Mouse (Mus musculus): Measurements from ENCODE around the gene Jak3.

Gene Jak3

DNA sequence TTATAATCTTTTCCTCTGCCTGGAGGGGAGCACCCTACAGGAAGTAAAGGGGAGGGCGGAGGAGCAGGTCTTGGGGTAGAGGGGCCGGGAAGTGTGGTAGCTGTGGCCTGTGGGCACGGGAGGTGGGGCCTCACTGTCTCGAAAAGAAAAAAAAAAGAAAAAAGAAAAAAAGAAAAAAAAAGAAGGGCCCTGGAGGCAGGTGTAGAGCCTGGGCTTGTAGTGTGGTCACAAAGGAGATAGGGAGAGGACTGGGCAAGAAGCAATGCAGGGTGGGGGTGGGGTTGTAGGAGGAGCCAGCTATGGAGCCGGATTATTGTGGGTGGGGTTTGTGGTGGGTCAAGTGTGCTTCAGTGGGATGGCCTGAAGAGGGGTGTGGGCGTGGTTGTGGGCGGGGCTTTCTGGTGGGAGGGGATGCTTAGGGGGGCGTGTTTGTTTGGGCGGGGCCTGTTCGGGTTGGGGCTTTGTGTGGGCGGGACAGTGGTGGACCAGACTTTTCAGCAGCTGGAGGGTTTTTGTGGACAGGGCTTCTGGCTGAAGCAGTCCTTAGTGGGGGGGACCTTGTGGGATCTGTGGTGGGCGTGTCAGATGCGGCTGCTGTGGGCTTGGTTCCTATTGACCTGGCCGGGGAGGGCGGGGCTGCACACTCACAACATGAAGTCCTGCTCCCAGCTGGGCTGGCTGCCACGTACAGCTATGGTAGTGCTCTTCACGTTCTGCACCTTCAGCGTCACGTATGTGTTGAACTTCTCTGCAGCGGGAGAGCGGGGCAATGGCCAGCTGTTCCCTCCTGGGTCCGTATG lies 10.6 kb upstream of the Jak3 start:
- no peak for DNase-seq (ENCODE audit: low read depth, low spot score)

DNA sequence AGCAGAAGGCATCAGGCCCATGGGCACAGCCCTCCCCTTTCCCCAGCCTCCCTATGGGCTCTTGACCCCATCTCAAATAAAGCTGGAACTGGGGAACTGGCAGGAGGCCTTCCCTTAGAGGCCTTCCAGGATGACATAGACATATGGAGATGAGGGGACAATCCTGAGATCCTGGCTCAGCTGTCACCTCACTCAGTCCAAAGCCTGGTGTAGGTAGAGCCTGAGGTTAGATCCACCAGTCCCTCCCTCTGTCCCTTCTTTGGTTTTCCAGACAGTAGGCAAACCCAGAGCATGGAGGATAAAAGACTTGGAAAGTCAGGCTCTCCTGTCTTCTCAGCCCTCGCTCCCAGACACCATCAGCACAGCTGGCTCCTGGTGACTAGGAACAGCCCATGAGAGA lies 9.2 kb upstream of the Jak3 start:
- DNase-seq (ENCODE audit: low read depth, low spot score) = no peak

DNA sequence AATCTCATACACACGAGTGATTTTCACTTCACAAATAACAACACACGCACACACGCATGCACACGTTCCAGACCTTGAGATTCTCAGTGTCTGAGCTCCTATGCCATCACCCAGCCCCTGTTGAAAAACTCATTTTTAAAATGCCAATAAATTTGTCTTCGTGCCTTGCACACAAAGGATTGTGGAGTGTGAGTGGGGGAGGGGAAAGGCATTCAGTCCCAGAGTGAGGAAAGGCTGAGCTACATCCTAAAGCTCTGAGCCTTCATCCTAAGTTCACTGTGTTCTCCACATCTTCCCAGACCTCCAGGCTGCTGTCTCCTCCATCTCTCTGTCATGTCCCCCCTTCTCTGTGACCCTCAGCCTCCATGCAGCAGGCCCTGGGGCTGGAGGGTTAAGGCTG lies 8.8 kb upstream of the Jak3 start:
- no peak for DNase-seq (ENCODE audit: low read depth, low spot score)

DNA sequence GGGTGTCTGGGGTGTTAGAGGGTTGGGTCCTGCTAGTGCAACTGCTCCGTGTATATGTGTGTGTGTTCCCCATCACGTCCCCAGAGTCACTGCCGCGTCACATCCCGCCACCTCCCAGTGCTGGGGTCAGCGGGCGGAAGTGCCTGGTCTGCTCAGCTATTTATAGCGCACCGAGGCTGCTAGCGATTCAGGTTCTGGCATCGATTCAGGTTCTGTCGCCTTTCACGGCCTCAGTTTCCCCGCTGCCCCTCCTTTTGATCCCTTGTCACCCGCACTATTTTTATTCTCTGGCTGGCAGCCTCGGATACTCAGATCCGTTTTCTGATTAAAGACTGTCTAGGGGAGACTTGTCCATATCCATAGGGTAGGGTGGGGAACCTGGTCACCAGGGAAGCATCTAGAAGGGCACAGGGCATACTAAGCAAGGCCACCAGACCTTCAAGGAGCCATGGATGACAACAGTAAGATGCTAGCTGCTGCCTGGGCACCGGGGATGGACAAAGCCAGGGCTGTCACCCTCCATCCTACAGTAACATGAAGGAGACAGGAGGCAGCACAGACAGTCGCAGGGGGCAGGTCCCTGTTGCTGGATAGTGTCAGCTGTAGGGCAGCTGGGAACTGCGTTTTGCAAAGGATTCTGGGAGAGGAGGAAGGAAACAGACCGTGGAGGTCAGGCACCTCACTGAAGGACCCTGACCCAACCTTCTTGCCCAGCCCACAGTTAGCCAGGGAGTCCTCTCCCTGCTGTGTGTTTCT lies 7.7 kb upstream of the Jak3 start:
- DNase-seq (ENCODE audit: low read depth, low spot score) = no peak

DNA sequence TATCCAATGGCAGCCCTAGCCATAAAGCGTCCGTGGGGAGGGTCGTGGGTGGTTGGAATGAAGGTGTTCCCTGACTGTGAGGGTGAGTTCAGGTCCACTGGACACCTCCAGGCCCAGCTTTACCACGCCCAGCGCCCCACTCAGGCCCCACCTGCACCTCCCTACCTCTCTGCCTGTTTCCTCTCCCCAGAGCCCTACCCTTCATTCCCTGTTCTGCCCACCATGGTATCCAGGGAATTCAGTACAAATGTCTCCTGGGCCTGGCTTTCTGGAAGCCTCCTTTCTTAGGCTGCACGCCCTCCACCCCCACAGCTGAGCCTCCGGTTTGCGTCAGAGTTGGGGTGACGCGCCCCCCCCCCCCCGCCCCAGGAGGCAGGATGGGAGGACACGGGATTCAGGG lies 5.9 kb upstream of the Jak3 start:
- DNase-seq (ENCODE audit: low read depth, low spot score) = no peak

DNA sequence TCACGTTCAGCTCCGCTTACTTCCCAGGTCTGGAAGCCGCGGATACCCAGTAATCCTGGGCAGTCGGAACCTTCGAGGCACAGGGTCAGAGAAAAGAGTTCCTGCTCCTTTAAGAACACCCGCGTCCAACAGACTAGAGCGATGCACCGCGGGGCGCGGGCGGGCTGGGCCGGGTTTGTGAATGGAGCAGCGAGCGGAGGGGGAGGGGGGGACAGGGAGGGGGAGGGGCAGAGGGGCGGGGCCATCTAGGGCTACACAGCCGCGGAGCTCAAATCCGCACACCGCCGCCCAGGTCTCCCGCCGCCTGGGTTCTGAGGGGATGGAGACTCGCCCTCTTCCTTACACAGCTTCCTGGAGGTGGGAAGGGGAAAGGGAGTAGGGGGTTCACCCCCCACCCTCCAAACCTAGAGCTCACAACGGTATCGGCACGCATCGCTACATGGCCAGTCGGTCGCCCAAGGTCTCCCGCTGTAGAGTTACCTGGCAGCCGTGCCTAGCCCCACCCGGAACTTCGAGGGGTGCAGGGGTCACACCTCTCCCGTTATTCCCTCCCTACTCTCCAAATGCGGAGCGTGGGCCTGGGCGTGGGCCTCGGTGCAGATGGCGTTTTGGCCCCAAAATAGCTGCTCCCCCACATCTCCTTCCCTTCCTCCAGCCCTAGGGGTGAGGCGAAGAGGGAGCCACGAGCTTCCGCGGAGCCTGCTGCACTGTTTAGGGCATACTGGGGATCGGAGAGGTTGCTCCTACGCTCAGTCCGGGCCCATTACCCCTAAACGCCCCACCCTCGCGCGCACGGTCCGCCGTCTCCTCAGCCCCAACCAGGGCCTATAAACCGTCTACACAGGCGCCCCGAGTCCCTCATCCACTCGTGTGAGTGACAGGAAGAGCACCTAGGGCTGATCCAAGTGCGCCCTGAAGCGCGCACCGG lies 5.2 kb upstream of the Jak3 start:
- no peak for DNase-seq (ENCODE audit: low read depth, low spot score)

DNA sequence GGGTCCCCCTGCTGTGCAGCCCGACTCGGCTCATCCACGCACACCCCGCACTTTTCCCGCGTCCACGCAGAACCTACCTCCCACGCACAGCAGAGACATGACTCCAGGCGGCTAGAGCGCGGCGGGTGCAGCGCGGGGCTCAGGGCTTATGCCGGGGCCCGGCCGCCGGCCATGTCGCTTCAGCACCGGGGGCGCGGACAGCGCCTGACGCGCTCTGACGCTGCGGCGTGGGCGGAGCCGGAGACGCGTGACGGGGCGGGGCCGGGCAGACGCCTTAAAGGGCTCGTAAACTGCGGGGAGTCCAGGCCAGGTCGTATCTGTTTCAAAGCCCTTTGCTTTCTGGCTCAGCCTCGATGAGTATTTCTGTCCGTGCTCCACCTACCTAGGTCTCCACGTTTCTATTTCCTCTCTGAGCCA lies 4.5 kb upstream of the Jak3 start, which contains the start of gene Unc13a:
Unc13a (minus strand) TSS at position 209 of the 417 bp plus-strand sequence.
- peak; percentile 81 for DNase-seq (ENCODE audit: low read depth, low spot score)

DNA sequence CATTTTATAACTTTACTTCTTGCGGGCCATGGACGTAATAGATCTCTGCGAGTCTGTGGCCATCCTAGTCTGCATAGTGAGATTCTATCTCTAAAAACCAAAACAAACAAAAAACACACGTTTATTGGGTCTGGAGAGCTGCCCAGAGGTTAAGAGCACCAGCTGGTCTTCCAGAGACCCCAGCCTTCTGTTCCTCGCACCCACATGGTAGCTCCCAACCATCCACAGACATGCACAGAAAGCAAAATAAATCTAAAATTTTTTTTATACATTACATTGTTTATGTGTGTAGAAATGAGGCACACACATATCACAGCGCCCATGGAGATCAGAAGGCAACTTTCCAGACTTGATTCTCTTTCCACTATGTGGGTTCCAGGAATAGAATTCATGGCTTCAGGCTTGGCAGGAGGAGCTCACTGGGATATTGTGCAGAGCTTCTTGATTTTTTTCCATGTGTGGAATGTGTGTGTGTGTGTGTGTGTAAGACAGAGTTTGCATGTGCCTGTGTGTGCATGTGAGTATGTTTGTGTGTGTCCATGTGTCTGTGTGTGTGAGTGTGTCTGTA lies 3.8 kb upstream of the Jak3 start:
- no peak for DNase-seq (ENCODE audit: low read depth, low spot score)

DNA sequence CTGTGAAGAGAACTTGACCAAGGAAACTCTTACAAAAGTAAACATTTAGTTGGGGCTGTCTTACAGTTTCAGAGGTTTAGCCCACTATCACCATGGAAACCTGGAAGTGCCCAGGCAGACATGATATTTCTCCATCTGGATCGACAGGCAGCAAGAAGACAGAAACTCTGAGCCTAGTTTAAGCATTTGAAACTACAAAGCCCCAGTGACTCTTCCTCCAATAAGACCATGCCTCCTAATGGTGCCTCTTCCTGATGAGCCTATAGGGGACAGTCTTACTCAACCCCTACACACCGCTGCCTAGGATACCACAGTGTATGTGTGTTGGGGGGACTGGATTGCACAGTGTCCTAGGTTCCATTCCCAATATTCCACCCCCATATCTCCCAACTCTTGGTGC lies 2.0 kb upstream of the Jak3 start:
- no peak for DNase-seq (ENCODE audit: low read depth, low spot score)

DNA sequence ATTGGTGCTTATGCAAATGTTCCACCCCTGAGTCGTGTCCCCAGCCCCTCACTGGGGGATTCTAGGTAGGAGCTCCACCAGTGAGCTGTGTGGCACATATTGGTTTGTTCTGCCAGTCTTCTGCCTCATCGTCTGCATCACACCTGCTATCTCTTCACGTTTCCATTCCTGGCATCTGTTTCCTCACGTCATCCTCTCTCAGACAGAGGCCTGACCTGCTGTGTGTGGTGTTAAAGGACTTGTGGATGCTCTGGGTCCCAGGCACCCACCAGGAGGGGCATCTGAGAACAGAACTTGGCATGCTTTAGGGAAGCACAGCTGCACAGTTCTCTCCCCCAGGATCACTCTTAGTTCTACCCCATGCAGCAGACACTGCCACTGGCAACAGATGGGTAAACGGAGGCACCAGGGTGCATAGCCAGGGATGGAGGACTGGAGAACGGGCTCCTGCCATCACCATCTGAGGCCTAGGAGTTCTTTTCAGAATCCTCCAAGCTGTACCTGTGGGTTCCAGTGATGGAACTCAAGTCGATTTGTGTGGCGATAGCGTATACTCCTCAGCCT lies 558 bp upstream of the Jak3 start:
- no peak for DNase-seq (ENCODE audit: low read depth, low spot score)

DNA sequence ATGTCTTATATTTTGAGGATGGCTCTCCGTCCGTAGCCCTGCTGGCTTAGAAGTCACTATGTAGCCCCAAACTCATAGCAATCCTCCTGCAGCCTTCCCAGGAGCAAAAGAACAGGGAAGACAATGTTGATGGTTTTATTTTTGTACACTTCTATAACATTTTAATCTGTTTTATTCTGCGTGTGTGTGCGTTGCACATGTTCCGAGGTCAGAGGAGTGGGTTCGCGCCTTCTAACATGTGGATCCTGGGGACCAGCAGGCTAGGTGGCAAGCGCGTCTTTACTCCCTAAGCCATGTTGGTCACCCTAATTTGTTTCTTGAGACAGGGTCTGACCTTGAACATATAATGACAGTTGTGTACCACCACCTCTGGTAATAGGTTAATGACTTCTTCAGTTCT lies 707 bp downstream of the Jak3 start:
- DNase-seq (ENCODE audit: low read depth, low spot score) = no peak

DNA sequence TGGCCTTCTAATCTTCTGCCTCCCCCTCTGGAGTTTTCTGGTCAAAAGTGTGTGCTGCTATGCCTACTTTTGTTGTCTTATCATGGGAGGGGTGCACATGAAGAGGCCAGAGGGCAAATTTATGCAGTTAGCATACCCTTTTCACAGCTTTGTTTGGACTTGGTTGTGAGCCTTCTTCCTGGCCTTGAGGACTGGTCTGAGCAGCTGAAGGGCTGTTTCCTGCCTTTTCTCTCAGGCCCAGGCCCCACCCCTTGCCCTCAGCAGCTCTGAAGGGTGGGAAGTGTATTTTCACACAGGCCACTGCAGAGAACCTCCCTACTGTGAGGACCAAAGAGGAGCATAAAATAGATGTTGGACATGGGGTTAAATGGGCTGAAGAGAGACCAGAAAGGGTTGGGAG lies 1.5 kb downstream of the Jak3 start:
- DNase-seq (ENCODE audit: low read depth, low spot score) = no peak

DNA sequence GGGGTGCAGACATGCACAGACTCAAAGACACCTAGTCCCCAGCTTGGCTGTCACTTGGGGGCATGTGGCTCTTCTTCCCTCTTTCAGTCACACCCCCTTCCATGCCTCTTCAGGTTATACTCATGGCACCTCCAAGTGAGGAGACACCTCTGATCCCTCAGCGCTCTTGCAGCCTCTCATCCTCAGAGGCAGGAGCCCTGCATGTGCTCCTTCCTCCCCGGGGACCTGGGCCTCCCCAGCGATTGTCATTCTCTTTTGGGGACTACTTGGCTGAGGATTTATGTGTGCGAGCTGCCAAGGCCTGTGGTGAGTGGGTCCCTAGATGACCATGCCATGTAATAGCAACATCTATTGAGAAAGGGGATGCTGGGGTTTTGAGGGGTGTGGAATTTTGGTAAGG lies 2.1 kb downstream of the Jak3 start:
- no peak for DNase-seq (ENCODE audit: low read depth, low spot score)

DNA sequence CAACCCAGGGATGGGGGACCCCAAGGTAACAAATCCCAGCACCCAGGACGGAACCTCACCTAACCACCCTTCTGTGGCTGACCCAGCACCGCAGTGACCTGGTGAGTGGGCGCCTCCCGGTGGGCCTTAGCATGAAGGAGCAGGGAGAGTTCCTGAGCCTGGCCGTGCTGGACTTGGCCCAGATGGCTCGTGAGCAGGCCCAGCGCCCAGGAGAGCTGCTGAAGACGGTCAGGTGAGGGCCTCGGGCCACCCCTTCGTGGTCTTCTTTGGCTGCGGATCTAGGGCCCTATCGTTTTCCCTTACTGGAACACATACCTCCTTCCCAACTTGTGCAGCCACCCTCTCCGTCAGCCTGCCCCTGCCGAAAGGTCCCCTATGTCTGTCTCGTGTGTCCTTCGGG lies 3.0 kb downstream of the Jak3 start:
- DNase-seq (ENCODE audit: low read depth, low spot score) = no peak

DNA sequence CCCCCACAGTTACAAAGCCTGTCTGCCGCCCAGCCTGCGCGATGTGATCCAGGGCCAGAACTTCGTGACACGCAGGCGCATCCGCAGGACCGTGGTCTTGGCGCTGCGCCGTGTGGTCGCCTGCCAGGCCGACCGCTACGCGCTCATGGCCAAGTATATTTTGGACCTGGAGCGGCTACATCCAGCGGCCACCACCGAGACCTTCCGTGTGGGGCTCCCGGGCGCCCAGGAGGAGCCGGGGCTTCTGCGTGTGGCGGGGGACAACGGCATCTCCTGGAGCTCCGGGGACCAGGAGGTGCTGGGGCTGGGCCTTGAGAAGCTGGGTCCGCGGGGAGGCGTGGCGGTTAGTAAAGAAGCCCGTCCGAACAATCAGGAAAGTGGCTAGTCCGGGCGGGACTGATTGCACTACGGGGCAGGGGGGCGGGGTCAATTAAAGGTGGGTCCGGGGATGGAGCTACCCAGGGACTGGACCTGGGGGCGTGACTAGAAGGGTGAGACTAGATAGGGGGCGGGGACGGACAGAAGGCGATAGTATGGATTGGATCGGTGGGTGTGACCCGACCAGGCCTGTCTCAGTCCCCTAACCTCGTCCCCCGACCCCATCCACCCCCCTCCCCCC lies 3.6 kb downstream of the Jak3 start:
- no peak for DNase-seq (ENCODE audit: low read depth, low spot score)

DNA sequence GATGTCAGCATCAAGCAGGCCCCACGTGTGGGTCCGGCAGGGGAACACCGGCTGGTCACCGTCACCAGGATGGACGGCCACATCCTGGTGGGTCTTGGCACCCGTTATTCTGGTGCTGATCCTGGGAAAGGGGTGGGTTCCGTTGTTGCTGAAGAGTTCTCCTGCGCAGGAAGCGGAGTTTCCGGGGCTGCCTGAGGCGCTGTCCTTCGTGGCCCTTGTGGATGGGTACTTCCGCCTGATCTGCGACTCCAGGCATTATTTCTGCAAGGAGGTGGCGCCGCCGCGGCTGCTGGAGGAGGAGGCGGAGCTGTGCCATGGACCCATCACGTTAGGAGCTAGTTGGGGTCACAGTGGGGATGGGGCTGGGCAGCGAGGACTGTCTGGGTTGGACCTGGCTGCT lies 4.4 kb downstream of the Jak3 start:
- no peak for DNase-seq (ENCODE audit: low read depth, low spot score)

DNA sequence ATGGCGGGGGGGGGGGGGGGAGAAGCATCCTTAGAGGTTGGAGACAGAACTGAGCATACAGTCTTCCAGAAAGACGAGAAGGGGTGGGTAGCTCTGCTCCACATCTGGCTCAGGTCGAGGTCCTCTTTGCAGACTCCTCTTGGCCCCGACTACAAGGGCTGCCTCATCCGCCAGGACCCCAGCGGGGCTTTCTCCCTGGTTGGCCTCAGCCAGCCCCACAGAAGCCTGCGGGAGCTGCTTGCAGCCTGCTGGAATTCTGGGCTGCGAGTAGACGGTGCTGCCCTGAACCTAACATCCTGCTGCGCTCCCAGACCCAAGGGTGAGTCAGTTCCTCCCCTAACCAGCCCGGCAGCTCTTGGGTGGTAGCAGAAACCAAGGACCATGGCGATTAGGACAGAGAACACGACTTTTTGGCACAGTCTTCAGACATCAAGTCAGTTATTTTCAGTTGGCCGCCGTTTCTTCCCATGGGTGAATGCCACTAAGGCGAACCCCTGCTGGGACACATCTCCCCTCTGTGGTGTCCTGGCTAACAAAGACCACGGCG lies 5.3 kb downstream of the Jak3 start:
- no peak for DNase-seq (ENCODE audit: low read depth, low spot score)

DNA sequence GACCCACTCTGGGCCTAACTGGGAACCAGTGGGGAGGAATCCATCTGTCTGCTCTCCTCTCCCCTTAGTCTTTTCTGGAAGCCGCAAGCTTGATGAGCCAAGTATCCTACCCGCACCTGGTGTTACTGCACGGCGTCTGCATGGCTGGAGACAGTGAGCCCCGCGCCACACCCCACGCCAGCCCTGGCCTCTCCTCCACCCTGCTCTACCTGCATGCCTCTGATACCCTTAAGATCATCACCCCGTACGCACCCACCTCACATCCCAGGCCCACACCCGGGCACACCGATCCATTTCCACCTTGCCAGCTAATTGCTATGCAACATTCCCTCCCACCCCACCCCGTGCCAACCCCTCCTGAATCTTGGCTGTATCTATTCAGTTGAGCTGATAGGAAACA lies 6.7 kb downstream of the Jak3 start:
- DNase-seq (ENCODE audit: low read depth, low spot score) = no peak

DNA sequence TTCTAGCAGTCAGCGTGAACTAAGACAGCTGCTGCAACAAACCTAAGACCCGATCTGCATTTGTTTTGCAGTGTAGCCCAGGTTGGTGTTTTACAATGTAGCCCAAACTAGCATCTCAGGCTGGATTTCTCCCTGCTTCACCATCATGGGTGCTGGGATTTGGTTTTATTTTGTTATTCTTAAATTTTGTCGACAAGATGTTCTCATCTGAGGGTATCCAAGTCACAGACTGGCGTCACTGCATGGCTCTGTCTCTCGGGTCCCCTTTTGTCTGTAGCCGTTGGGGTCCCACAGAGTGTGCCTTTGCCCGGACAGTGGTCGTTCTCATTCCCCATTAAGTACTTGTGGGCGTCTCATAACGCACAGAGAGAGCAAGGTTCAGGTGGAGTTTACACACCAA lies 8.6 kb downstream of the Jak3 start:
- no peak for DNase-seq (ENCODE audit: low read depth, low spot score)

DNA sequence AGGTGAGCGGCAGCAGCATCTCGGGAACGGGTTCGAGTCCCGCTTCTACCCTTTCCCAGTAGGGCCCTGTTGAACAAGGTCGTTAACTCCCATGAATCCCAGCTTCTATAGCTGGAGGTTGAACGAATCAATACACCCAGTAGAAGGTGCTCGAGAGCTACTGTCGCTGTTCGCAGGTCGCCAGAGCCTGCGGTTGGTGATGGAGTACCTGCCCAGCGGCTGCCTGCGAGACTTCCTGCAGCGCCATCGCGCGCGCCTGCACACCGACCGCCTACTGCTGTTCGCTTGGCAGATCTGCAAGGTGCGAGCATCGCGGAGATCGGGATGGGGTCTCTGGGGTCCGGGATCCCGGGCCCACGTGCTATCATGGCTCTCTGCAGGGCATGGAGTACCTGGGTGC lies 9.5 kb downstream of the Jak3 start:
- DNase-seq (ENCODE audit: low read depth, low spot score) = no peak

Measured in telencephalon, adult 2 months (tissue).